8 mouse cellular contexts compared by ENCODE assay signal in the genomic region with DNA sequence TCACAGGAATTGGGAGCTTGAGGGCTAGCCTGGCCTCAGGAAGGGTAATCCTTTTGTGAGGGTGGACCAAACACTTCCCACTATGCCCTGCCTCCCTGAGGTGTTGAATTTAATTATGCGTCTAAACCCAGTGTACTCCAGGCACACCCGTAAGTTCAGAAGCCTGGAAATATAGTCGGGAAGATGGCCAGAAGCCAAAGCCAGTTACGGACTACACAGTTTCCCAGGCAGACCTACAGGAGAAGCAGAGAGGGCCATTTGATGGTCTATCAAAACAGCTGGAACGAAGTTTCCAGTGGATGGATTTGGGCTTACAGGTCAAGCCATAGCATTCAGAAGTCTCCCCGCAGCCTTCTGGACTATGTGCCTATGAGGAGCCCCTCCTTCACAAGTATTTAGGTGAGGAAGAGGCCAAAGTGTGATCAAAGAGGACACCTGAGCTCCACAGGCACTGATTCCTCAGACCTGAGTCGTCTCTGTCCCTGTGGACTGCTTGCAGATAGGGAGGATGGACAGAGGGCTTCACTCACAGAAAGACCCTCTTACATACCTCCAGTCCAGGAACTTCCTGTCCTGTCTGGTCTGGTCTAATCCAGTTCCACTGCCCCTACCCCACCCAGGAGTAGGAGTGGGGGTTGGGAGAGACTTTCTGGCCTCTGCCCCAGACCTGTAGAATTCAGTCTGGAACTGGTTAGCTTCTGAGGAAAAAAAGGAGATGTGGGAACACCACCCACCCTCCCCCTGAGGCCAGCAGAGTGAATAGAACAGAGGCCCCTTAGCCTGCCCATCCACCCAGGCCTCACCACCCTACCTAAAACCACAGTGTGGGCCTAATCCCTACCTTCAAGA. TPM values are rescaled to one million over a fixed set of nuclear protein-coding genes. Genes with fewer than 3 reads are reported as not detected.
DNase-seq lines count a peak whose midpoint lies in the region; ATAC-seq and TF ChIP-seq lines count a peak whose summit lies in the region.

No protein-coding gene starts in this region.

- H3K27me3 ChIP-seq in intestine, embryonic 14.5 days (replicated peaks; ENCODE audit: control insufficient read depth, insufficient read depth, low read length), result no peaks in the 10 kb centered on the region

- H3K27ac ChIP-seq in intestine, embryonic 14.5 days (ENCODE audit: low read depth), result peak overlapping the region; percentile 79
- H3K27ac ChIP-seq in macrophage, result peak overlapping the region; percentile 80

- no peak for ATAC-seq in intestine, embryonic 14.5 days (replicated peaks; ENCODE audit: low FRiP score, low TSS enrichment, low read depth)
- ATAC-seq in activated CD4-positive, CD25-positive, alpha-beta regulatory T cell, adult 4 months, result no peak
- no peak for ATAC-seq in granulocyte monocyte progenitor cell, adult 5-6 weeks (replicated peaks; ENCODE audit: poor library complexity, severe bottlenecking)

- peak; percentile 31 for DNase-seq in embryo, embryonic 10.5 days (ENCODE audit: low spot score)
- DNase-seq in embryo, embryonic 10 days (ENCODE audit: low spot score), result no peak
- DNase-seq in brain, embryonic 14.5 days (ENCODE audit: low read depth), result peak; percentile 17
- no peak for DNase-seq in intestine, embryonic 14.5 days (ENCODE audit: low spot score)
- DNase-seq in thymus, postnatal 25 days, result no peak

- no peaks in the 10 kb centered on the region for H3K9me3 ChIP-seq in intestine, embryonic 14.5 days (ENCODE audit: control insufficient read depth, low read length)

- TF ChIP-seq POLR2A in brain, embryonic 14.5 days (IDR thresholded peaks at IDR 0.05; ENCODE audit: borderline replicate concordance, extremely low read depth, insufficient read depth, insufficient read length, poor library complexity, severe bottlenecking), result no peak

- peaks cover 12% of the 10 kb centered on the region; the same call in 1 of the 2 replicates for H3K79me2 ChIP-seq in macrophage (ENCODE audit: inconsistent target)

- TF ChIP-seq CTCF in brain, embryonic 14.5 days (IDR thresholded peaks at IDR 0.05; ENCODE audit: borderline replicate concordance, extremely low read depth, insufficient read depth, insufficient read length), result no peak

- H3K4me3 ChIP-seq in intestine, embryonic 14.5 days (ENCODE audit: low read depth, low read length), result no peak overlapping the region
- no peak overlapping the region for H3K4me3 ChIP-seq in macrophage (ENCODE audit: inconsistent target)

- 56% methylated on average over 7 of the region's 7 CpGs for WGBS in intestine, embryonic 14.5 days
- 91% methylated on average over 7 of the region's 7 CpGs for WGBS in macrophage (ENCODE audit: missing documents)

- peaks cover 29% of the 10 kb centered on the region for H3K4me1 ChIP-seq in intestine, embryonic 14.5 days (replicated peaks; ENCODE audit: control insufficient read depth, insufficient read depth, low read length)

- no peak overlapping the region for H3K4me2 ChIP-seq in intestine, embryonic 14.5 days (ENCODE audit: low read length)

- H3K36me3 ChIP-seq in intestine, embryonic 14.5 days (ENCODE audit: control insufficient read depth, insufficient read depth, low read length), result peaks cover 46% of the 10 kb centered on the region
- peaks cover 20% of the 10 kb centered on the region; the same call in 1 of the 2 replicates for H3K36me3 ChIP-seq in macrophage (ENCODE audit: inconsistent target)

- no peak overlapping the region for H3K9ac ChIP-seq in intestine, embryonic 14.5 days (ENCODE audit: low read length)

RNA-seq across cellular contexts. Expression of a gene that starts 1.1 kb away (rescaled TPM):
- 11.8 and 21.8 TPM in 2 replicates for polyA plus RNA-seq in brain, embryonic 14.5 days (2012; rRNA removed)
- 13.3 and 14.1 TPM in 2 replicates for polyA plus RNA-seq in intestine, embryonic 14.5 days (2014; fragmentation: Nextera tagmentation; extraction: Ambion mirVana)
- 100 to 1,000 TPM in 16 of 26 experiments, 10 to 100 TPM in 10; 51.1 to 446 (median 182) TPM for total RNA-seq in macrophage (2018; cell fraction: chromatin; rRNA removed)
- total RNA-seq in macrophage (2018; cell fraction: cytosol; rRNA removed), result 10 to 100 TPM; 10.7 to 53.2 (median 26.1) TPM
- 100 to 1,000 TPM in 13 of 26 experiments, 10 to 100 TPM in 13; 35.7 to 247 (median 87.5) TPM for total RNA-seq in macrophage (2018; cell fraction: nucleus; rRNA removed)
- polyA plus RNA-seq in macrophage (2018), result 8.0 to 16.8 TPM (median 13.0 TPM) in 3 replicates
- 1 to 10 TPM; 3.9 to 4.8 TPM for polyA plus RNA-seq in activated CD4-positive, CD25-positive, alpha-beta regulatory T cell, adult 4 months (2017; shearing (Covaris generic))
- 0.99 and 1.2 TPM in 2 replicates for total RNA-seq in granulocyte monocyte progenitor cell, adult 5-6 weeks (2014; fragmentation: Nextera tagmentation)
- total RNA-seq in granulocyte monocyte progenitor cell, adult 5-6 weeks (2017), result 0.22 and 1.5 TPM in 2 replicates

RNA-seq across cellular contexts. Expression of a gene that starts 15.9 kb away (rescaled TPM):
- not detected in 2 replicates for polyA plus RNA-seq in brain, embryonic 14.5 days (2012; rRNA removed)
- not detected in 2 replicates for polyA plus RNA-seq in intestine, embryonic 14.5 days (2014; fragmentation: Nextera tagmentation; extraction: Ambion mirVana)
- 1 to 10 TPM in 2 of 26 experiments, not detected in 24; 4.4 to 4.9 TPM for total RNA-seq in macrophage (2018; cell fraction: chromatin; rRNA removed)
- total RNA-seq in macrophage (2018; cell fraction: cytosol; rRNA removed), result not detected
- not detected for total RNA-seq in macrophage (2018; cell fraction: nucleus; rRNA removed)
- polyA plus RNA-seq in macrophage (2018), result 15.9 TPM in 1 of 3 replicates, not detected in the others
- not detected for polyA plus RNA-seq in activated CD4-positive, CD25-positive, alpha-beta regulatory T cell, adult 4 months (2017; shearing (Covaris generic))
- 3.1 and 19.1 TPM in 2 replicates for total RNA-seq in granulocyte monocyte progenitor cell, adult 5-6 weeks (2014; fragmentation: Nextera tagmentation)
- total RNA-seq in granulocyte monocyte progenitor cell, adult 5-6 weeks (2017), result not detected in 2 replicates

RNA-seq across cellular contexts. Expression of a gene that starts 21.2 kb away (rescaled TPM):
- polyA plus RNA-seq in brain, embryonic 14.5 days (2012; rRNA removed), result 15.7 TPM in 2 replicates
- polyA plus RNA-seq in intestine, embryonic 14.5 days (2014; fragmentation: Nextera tagmentation; extraction: Ambion mirVana), result 31.9 and 34.1 TPM in 2 replicates
- 1 to 10 TPM; 1.1 to 7.8 (median 4.4) TPM for total RNA-seq in macrophage (2018; cell fraction: chromatin; rRNA removed)
- 10 to 100 TPM in 25 of 26 experiments, 1 to 10 TPM in 1; 9.5 to 26.0 (median 15.4) TPM for total RNA-seq in macrophage (2018; cell fraction: cytosol; rRNA removed)
- 10 to 100 TPM in 24 of 26 experiments, 1 to 10 TPM in 2; 4.8 to 27.5 (median 16.7) TPM for total RNA-seq in macrophage (2018; cell fraction: nucleus; rRNA removed)
- polyA plus RNA-seq in macrophage (2018), result 13.1 to 21.9 TPM (median 15.9 TPM) in 3 replicates
- 10 to 100 TPM; 11.6 to 13.6 TPM for polyA plus RNA-seq in activated CD4-positive, CD25-positive, alpha-beta regulatory T cell, adult 4 months (2017; shearing (Covaris generic))
- 6.1 and 7.5 TPM in 2 replicates for total RNA-seq in granulocyte monocyte progenitor cell, adult 5-6 weeks (2014; fragmentation: Nextera tagmentation)
- total RNA-seq in granulocyte monocyte progenitor cell, adult 5-6 weeks (2017), result 12.1 and 15.1 TPM in 2 replicates

RNA-seq across cellular contexts. Expression of a gene that starts 21.3 kb away (rescaled TPM):
- 46.3 and 48.7 TPM in 2 replicates for polyA plus RNA-seq in brain, embryonic 14.5 days (2012; rRNA removed)
- polyA plus RNA-seq in intestine, embryonic 14.5 days (2014; fragmentation: Nextera tagmentation; extraction: Ambion mirVana), result 45.2 and 45.9 TPM in 2 replicates
- 100 to 1,000 TPM in 1 of 26 experiments, 10 to 100 TPM in 25; 21.9 to 112 (median 45.9) TPM for total RNA-seq in macrophage (2018; cell fraction: chromatin; rRNA removed)
- total RNA-seq in macrophage (2018; cell fraction: cytosol; rRNA removed), result 10 to 100 TPM in 25 of 26 experiments, 1 to 10 TPM in 1; 8.9 to 19.7 (median 14.0) TPM
- 10 to 100 TPM; 14.5 to 56.4 (median 21.3) TPM for total RNA-seq in macrophage (2018; cell fraction: nucleus; rRNA removed)
- 11.2 to 26.1 TPM (median 14.0 TPM) in 3 replicates for polyA plus RNA-seq in macrophage (2018)
- 10 to 100 TPM; 25.8 to 30.6 TPM for polyA plus RNA-seq in activated CD4-positive, CD25-positive, alpha-beta regulatory T cell, adult 4 months (2017; shearing (Covaris generic))
- 37.5 and 51.5 TPM in 2 replicates for total RNA-seq in granulocyte monocyte progenitor cell, adult 5-6 weeks (2014; fragmentation: Nextera tagmentation)
- 21.0 and 27.0 TPM in 2 replicates for total RNA-seq in granulocyte monocyte progenitor cell, adult 5-6 weeks (2017)

RNA-seq across cellular contexts. Expression of a gene that starts 24.5 kb away (rescaled TPM):
- polyA plus RNA-seq in brain, embryonic 14.5 days (2012; rRNA removed), result 14.8 and 23.6 TPM in 2 replicates
- 0.05 and 0.28 TPM in 2 replicates for polyA plus RNA-seq in intestine, embryonic 14.5 days (2014; fragmentation: Nextera tagmentation; extraction: Ambion mirVana)
- total RNA-seq in macrophage (2018; cell fraction: chromatin; rRNA removed), result 10 to 100 TPM in 19 of 26 experiments, 1 to 10 TPM in 7; 5.5 to 19.9 (median 13.9) TPM
- total RNA-seq in macrophage (2018; cell fraction: cytosol; rRNA removed), result 1 to 10 TPM in 3 of 26 experiments, under 1 TPM in 19, not detected in 4; 0.04 to 1.2 (median 0.14) TPM
- 10 to 100 TPM in 3 of 26 experiments, 1 to 10 TPM in 23; 1.9 to 12.2 (median 5.4) TPM for total RNA-seq in macrophage (2018; cell fraction: nucleus; rRNA removed)
- polyA plus RNA-seq in macrophage (2018), result 0.17 to 0.26 TPM (median 0.21 TPM) in 3 replicates
- not detected for polyA plus RNA-seq in activated CD4-positive, CD25-positive, alpha-beta regulatory T cell, adult 4 months (2017; shearing (Covaris generic))
- total RNA-seq in granulocyte monocyte progenitor cell, adult 5-6 weeks (2014; fragmentation: Nextera tagmentation), result not detected in 2 replicates
- total RNA-seq in granulocyte monocyte progenitor cell, adult 5-6 weeks (2017), result not detected in 2 replicates

Comparison
In these comparisons a context has a peak if more than half of its experiments do, and no peak if none do; other contexts are left out.
1. DNase-seq: peak in embryo, embryonic 10.5 days (single experiment) and brain, embryonic 14.5 days (single experiment); none in embryo, embryonic 10 days (single experiment), intestine, embryonic 14.5 days (single experiment) and thymus, postnatal 25 days (single experiment).